Mouse (Mus musculus) midbrain, embryonic 11.5 days (tissue): ENCODE measurements around the gene Ceacam19. TPM values are rescaled to one million over a fixed set of nuclear protein-coding genes. Genes with fewer than 3 reads are reported as not detected.

Experiments
- ATAC-seq: fragments of 200-750 bp; cut with Nextera tagmentation; 2 replicates; pipeline ENCODE4 v1.8.0; 2017; ENCODE audit warnings: moderate TSS enrichment, moderate library complexity; ENCODE audit not compliant: low FRiP score
- DNase-seq: peaks from one replicate; pipeline ENCODE4 v3.0.0; 2015; ENCODE audit warnings: low spot score; ENCODE audit errors: missing footprints
- H3K27ac ChIP-seq: fragments of 300-500 bp; sonication (generic); 2 replicates; pipeline ENCODE4 v1.5.1; 2014; ENCODE audit warnings: low read depth, low read length
- H3K27me3 ChIP-seq: fragments of 300-500 bp; sonication (generic); 2 replicates; pipeline ENCODE4 v1.6.1; 2014; ENCODE audit warnings: mild to moderate bottlenecking, low read length, moderate library complexity, mixed read lengths; ENCODE audit not compliant: control insufficient read depth, insufficient read depth
- H3K36me3 ChIP-seq: fragments of 300-500 bp; sonication (generic); 2 replicates; pipeline ENCODE4 v1.6.1; 2014; ENCODE audit warnings: mild to moderate bottlenecking, low read length, moderate library complexity, mixed read lengths; ENCODE audit not compliant: control insufficient read depth, insufficient read depth
- H3K4me1 ChIP-seq: fragments of 300-500 bp; sonication (generic); 2 replicates; pipeline ENCODE4 v1.6.1; 2014; ENCODE audit warnings: low read length; ENCODE audit not compliant: control insufficient read depth, insufficient read depth
- H3K4me2 ChIP-seq: fragments of 300-500 bp; sonication (generic); 2 replicates; pipeline ENCODE4 v1.6.1; 2014; ENCODE audit warnings: mild to moderate bottlenecking, moderate library complexity
- H3K4me3 ChIP-seq: fragments of 300-500 bp; sonication (generic); 2 replicates; pipeline ENCODE4 v1.5.1; 2014; ENCODE audit warnings: low read depth, low read length
- H3K9ac ChIP-seq: fragments of 300-500 bp; sonication (generic); 2 replicates; pipeline ENCODE4 v1.6.1; 2014; ENCODE audit warnings: low read length
- H3K9me3 ChIP-seq: fragments of 300-500 bp; sonication (generic); 2 replicates; pipeline ENCODE4 v1.6.1; 2016; ENCODE audit warnings: low read length; ENCODE audit not compliant: control insufficient read depth
- WGBS: fragments of 180-500 bp; shearing (Covaris S2); extraction: QIAGEN DNeasy Blood & Tissue Kit; methylation state at CpG from one replicate; pipeline ENCODE4 v1.1.7; 2014; 5-methylcytosine and 5-hydroxymethylcytosine counted together
- polyA plus RNA-seq: library from polyadenylated mRNA; unstranded; fragments of >200 nt; fragmentation: Nextera tagmentation; extraction: Ambion mirVana; gene quantifications from 2 replicates; pipeline ENCODE4 v1.2.1, GENCODE M21; 2014

Gene Ceacam19
- polyA plus RNA-seq, 1 experiment from 2014 or later = not detected

DNA sequence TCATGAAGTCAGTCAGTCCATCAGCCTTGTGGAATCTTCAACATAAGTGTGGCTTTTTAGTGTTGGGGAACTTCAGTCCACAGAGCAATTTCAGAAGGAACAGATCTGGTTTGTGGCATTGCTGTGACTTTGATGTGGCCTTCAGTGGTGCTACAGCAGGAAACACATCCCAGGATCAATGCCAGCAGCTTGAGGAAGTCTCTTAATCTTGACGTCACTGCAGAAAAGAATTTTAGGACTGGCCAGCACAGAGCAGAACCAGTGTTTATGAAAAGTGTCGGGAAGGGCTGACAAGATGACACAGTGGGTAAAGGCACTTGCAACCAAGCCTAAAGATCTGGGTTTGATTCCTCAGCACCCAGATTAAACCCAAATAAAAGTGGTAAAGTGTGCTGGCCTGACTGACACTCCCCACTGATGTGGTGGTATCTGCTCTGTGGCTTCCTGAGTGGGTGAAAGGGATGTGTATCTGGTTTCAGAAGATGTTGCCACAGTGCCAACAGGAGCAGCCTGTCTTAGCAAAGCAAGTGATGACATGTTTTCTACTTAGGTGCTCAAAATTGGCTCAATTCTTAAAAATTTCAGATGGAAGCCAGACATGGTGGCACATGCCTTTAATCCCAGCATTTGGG is 39.2 kb upstream of the Ceacam19 start:
- Histone ChIP-seq H3K27me3 (no peaks in the 10 kb centered on the region), H3K4me2 (no peak overlapping the region), H3K36me3 (no peaks in the 10 kb centered on the region), H3K4me1 (no peaks in the 10 kb centered on the region), H3K27ac (no peak overlapping the region), H3K9ac (no peak overlapping the region), H3K9me3 (no peaks in the 10 kb centered on the region), H3K4me3 (no peak overlapping the region)
- ATAC-seq (no peak), DNase-seq (peak; percentile 72)
- 82% methylated on average over 2 of the region's 2 CpGs for WGBS

DNA sequence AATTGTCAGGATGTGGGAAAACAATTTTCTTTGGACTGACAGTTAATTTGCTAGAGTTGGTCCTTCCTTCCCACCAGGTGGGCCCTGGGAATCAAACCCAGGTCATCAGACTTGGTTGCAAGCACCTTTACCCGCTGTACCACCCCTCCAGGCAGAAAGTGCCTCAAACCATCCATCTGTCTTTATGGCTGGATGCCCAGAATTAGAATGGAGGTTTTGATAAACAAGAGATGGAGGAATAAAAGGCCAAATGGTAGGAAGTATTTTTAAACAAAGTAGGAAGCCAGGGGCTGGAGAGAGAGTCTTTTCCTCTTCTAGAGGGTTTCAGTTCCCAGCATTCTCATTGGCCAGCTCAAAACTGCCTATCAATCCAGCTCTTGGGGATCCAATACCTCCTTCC is 37.6 kb upstream of the Ceacam19 start:
- 88% methylated on average over 1 of the region's 1 CpGs for WGBS
- ATAC-seq (no peak), DNase-seq (no peak)
- Histone ChIP-seq H3K4me2 (no peak overlapping the region), H3K36me3 (no peaks in the 10 kb centered on the region), H3K27ac (no peak overlapping the region), H3K4me1 (no peaks in the 10 kb centered on the region; the same call in 1 of the 2 replicates), H3K4me3 (no peak overlapping the region), H3K9ac (no peak overlapping the region), H3K27me3 (no peaks in the 10 kb centered on the region), H3K9me3 (no peaks in the 10 kb centered on the region)

DNA sequence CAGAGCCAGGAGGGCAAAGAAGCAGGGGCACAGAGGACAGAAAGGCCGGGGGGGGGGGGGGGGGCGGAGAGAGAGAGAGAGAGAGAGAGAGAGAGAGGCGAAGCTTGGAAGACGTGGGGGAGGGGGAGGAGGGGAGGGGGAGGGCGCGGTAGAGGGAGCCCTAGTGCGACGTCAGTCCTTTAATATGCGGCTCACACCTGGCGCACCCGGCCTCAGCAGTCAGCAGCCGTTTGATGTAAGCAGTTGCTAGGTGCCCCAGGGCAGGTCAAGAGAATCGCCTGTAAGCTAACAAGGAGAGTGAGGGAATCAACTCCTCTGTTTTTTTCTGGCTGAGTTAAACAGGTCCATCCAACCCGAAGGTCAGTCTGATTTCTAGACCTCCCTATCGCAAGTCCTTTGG is 36.0 kb upstream of the Ceacam19 start:
- 27% methylated on average over 9 of the region's 15 CpGs for WGBS
- no peak for ATAC-seq
- Histone ChIP-seq H3K27ac (no peak overlapping the region), H3K4me2 (no peak overlapping the region), H3K9me3 (no peaks in the 10 kb centered on the region), H3K36me3 (no peaks in the 10 kb centered on the region), H3K27me3 (no peaks in the 10 kb centered on the region), H3K4me1 (peaks cover 2% of the 10 kb centered on the region; the same call in 1 of the 2 replicates), H3K9ac (no peak overlapping the region), H3K4me3 (no peak overlapping the region)
- DNase-seq = no peak

DNA sequence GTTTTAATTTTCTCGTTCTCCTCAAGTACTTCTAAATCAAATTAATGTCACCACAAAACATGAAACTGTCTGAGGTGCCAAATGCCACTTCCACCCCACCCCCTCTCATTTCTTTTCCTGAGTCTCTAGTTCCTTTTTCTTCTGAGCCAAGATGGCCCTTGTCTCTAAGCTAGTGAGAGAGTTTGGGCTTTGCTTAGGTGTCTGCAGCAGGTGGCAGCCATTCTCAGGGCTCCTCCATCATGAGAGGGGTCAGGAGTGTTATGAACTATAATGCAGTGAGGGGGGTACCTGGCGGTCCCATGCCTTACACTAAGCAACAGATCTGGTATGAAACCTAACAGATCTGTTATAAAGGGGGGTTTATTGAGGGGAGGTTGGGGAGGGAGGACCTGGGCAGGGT is 35.6 kb upstream of the Ceacam19 start:
- Histone ChIP-seq H3K4me2 (no peak overlapping the region), H3K36me3 (no peaks in the 10 kb centered on the region), H3K27me3 (no peaks in the 10 kb centered on the region), H3K9ac (no peak overlapping the region), H3K4me3 (no peak overlapping the region), H3K9me3 (no peaks in the 10 kb centered on the region), H3K4me1 (peaks cover 2% of the 10 kb centered on the region; the same call in 1 of the 2 replicates), H3K27ac (no peak overlapping the region)
- ATAC-seq = no peak
- WGBS = 44% methylated on average over 2 of the region's 2 CpGs
- DNase-seq = no peak

DNA sequence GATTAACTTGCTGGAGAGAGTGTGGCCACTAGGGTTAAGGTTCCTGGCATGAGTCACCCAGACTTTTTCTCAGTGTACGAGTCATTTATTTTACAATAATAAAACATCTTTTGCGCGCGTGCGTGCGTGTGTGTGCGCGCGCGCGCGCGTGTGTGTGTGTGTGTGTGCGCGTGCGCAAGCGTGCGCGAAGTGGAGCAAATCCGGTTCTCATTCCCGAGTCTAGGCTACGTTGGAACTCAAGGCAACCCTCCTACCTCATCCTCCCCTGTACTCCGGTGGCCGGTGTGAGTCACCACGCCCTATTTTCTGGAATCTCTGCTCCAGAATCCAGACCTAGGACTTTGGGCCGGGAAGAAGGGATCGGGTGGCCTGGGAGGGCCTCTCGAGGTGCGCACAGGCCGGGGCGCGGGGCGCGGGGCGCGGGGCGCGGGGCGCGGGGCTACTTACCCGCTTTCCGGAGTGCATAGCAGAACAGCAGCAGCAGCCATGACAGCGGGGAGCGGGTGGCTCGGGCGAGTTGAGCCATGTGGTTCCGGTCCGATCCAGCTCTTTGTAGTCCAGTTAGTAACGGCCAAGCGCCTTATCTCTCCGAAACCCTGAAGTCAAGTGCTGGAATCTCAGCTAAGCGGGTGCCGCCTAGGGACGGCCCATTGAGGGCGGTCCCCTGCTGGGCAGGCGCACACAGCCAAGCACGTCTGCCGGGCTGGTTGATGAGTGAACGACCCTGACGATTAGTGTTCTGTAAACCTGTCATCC is 32.9 kb upstream of the Ceacam19 start, which contains the start of gene Pvr:
TSS of gene Pvr (minus strand) at position 655 of the 756 bp plus-strand sequence.
- WGBS = 0% methylated on average over 60 of the region's 60 CpGs
- Histone ChIP-seq H3K4me3 (peak within 1 kb of the TSS; percentile 62), H3K36me3 (no peaks in the 10 kb centered on the region), H3K9ac (peak within 1 kb of the TSS; percentile 73), H3K27me3 (no peaks in the 10 kb centered on the region), H3K4me1 (peaks cover 2% of the 10 kb centered on the region; the same call in 1 of the 2 replicates), H3K27ac (no peak within 1 kb of the TSS), H3K4me2 (peak within 1 kb of the TSS; percentile 79), H3K9me3 (no peaks in the 10 kb centered on the region)
- ATAC-seq (peak; percentile 84), DNase-seq (peak; percentile 97)

DNA sequence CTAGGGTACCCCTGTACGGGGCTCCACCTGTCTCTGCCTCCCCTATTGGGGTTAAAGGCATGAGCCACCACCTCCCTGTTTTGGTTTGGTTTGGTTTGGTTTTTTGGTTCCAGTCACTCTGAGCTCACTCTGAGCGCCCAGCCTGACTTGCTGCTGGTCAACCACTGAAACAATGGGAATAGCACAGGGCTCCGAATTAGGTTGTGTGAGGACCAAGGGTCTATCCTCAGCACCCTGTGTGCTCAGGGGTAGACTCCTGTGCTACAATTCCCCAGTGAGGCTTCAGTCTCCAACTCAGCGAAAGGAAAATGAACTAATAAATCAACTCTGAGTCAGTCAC is 32.4 kb upstream of the Ceacam19 start:
- no peaks in the 10 kb centered on the region for H3K36me3 ChIP-seq
- 24% methylated on average over 4 of the region's 4 CpGs for WGBS
- no peaks in the 10 kb centered on the region for H3K9me3 ChIP-seq
- H3K27ac ChIP-seq = no peak overlapping the region
- H3K4me2 ChIP-seq = peak overlapping the region; percentile 79
- peak; percentile 38; the same call in 1 of the 2 replicates for ATAC-seq
- H3K9ac ChIP-seq = peak overlapping the region; percentile 73
- H3K27me3 ChIP-seq = no peaks in the 10 kb centered on the region
- H3K4me1 ChIP-seq = peaks cover 2% of the 10 kb centered on the region; the same call in 1 of the 2 replicates
- peak overlapping the region; percentile 62 for H3K4me3 ChIP-seq
- DNase-seq = no peak

DNA sequence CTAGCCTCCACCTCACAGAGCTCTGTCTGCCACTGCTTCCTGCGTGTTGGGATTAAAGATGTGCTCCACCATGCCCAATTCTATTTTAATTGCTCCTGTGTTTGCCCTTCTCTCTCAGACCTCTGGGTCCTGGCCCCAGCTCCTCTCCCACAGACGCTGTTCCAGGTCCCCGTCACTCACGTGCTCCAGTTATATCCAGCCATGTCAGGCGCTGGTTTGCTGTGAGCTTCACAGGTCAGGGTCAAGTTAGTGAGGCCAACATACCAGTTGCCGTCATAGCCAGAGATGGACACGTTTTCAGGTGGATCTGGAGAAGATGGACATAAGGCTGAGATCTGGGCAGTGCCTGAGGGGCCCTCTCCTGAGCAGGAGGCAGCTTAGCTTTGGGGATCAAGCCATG is 26.8 kb upstream of the Ceacam19 start:
- Histone ChIP-seq H3K9ac (no peak overlapping the region), H3K4me1 (no peaks in the 10 kb centered on the region), H3K4me2 (no peak overlapping the region), H3K9me3 (no peaks in the 10 kb centered on the region), H3K27ac (no peak overlapping the region), H3K4me3 (no peak overlapping the region), H3K27me3 (no peaks in the 10 kb centered on the region), H3K36me3 (no peaks in the 10 kb centered on the region)
- WGBS = 96% methylated on average over 7 of the region's 7 CpGs
- DNase-seq (no peak), ATAC-seq (no peak)

DNA sequence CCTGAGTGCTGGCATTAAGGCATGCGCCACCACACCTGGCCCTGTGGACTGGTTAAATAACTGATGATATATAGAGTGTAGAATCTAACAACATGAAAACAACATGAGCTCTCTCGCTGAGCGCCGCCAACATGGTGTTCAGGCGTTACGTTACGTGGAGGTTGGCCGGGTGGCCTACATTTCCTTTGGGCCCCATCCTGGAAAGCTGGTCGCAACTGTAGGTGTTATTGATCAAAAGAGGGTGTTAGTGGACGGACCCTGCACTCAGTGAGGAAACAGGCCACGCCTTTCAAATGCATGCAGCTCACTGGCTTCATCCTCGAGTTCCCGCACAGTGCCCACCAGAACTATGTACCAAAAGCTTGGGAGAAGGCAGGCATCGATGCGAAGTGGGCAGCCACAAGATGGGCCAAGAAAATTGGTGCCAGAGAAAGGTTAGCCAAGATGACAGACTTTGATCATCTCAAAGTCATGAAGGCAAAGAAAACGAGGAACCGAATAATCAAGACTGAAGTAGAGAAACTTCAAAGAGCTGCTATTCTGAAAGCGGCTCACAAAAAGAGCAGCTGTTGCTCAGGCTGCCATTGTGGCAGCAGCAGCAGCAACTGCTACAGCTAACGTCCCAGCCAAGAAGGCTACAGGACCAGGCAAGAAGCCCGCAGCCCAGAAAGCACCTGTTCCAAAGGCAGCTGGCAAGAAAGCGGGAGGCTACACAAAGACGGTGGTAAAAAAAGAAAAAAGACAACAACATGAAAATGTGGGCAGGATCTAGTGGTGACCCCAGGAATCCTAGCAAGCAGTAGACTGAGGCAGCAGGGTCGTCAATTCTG is 24.1 kb upstream of the Ceacam19 start:
- no peak overlapping the region for H3K4me3 ChIP-seq
- 84% methylated on average over 23 of the region's 23 CpGs for WGBS
- no peaks in the 10 kb centered on the region for H3K4me1 ChIP-seq
- H3K27me3 ChIP-seq = no peaks in the 10 kb centered on the region
- no peak for DNase-seq
- no peaks in the 10 kb centered on the region for H3K36me3 ChIP-seq
- H3K4me2 ChIP-seq = no peak overlapping the region
- ATAC-seq = no peak
- no peak overlapping the region for H3K9ac ChIP-seq
- H3K9me3 ChIP-seq = no peaks in the 10 kb centered on the region
- H3K27ac ChIP-seq = no peak overlapping the region

DNA sequence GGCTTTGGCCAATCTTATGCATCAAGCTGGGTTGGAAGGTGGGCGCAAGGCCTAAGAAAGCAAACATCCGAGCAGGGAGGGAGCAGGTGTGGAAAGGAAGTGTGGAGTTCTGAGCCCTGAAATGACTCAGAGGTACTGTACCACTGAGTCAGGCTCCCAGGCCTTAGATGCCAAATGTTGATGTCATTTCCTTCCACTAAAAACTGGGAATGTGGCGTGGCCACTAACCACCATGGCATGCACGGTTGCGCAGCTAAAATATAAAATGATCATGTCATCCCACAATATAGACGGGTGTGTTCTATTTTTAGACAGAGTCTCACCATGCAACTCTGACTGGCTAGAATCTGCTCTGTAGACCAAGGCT is 23.5 kb upstream of the Ceacam19 start:
- Histone ChIP-seq H3K9me3 (no peaks in the 10 kb centered on the region; the same call in 1 of the 2 replicates), H3K4me2 (no peak overlapping the region), H3K36me3 (no peaks in the 10 kb centered on the region), H3K27me3 (no peaks in the 10 kb centered on the region), H3K4me1 (no peaks in the 10 kb centered on the region), H3K9ac (no peak overlapping the region), H3K4me3 (no peak overlapping the region), H3K27ac (no peak overlapping the region)
- WGBS = 92% methylated on average over 6 of the region's 6 CpGs
- DNase-seq = no peak
- ATAC-seq = no peak
